ENCODE assay signal across 8 mouse cellular contexts in genomic region chr13:67830911-67831336, GRCm38 (mm10). TPM values are rescaled to one million over a fixed set of nuclear protein-coding genes. Genes with fewer than 3 reads are reported as not detected.
DNase-seq lines count a peak whose midpoint lies in the region; ATAC-seq and TF ChIP-seq lines count a peak whose summit lies in the region.

TSS of gene Gm10037 (plus strand) at chr13:67831106.

- intact Hi-C loops in heart, postnatal 25 days (cut with DNase I): loop anchor here (5.0 kb wide), 1 partner anchor 109 kb away; no protein-coding TSS in a partner anchor

- peak within 1 kb of the TSS; percentile 35; the same call in 1 of the 2 replicates for H3K9ac ChIP-seq in embryonic facial prominence, embryonic 15.5 days
- peak within 1 kb of the TSS; percentile 79 for H3K9ac ChIP-seq in heart, embryonic 16.5 days (ENCODE audit: low read length)
- H3K9ac ChIP-seq in liver, adult 2 months (ENCODE audit: low read depth, low read length): peak within 1 kb of the TSS; percentile 75
- H3K9ac ChIP-seq in midbrain, embryonic 16.5 days (ENCODE audit: low read depth, low read length): peak within 1 kb of the TSS; percentile 68

- 4% methylated on average over 14 of the region's 14 CpGs for WGBS in embryonic facial prominence, embryonic 15.5 days
- 3% methylated on average over 14 of the region's 14 CpGs for WGBS in heart, embryonic 16.5 days
- 3% methylated on average over 14 of the region's 14 CpGs for WGBS in liver, adult 2 months
- 3% methylated on average over 14 of the region's 14 CpGs for WGBS in midbrain, embryonic 16.5 days

- peak; percentile 93 for DNase-seq in heart, adult 11 months
- DNase-seq in heart, postnatal 25 days (ENCODE audit: low spot score): no peak
- peak; percentile 73 for DNase-seq in kidney, postnatal 14 days
- DNase-seq in liver, adult 2 months (ENCODE audit: extremely low read depth, low read depth, low spot score): peak; percentile 69
- peak; percentile 8 to 47 for DNase-seq in spleen, postnatal 10 days (ENCODE audit: low spot score in 2 of 2)

- H3K36me3 ChIP-seq in embryonic facial prominence, embryonic 15.5 days: peaks cover 8% of the 10 kb centered on the region
- peaks cover 7% of the 10 kb centered on the region for H3K36me3 ChIP-seq in heart, embryonic 16.5 days (ENCODE audit: control insufficient read depth, insufficient read depth)
- H3K36me3 ChIP-seq in liver, adult 2 months (ENCODE audit: control insufficient read depth, insufficient read depth, low read length): peaks cover 4% of the 10 kb centered on the region
- peaks cover 8% of the 10 kb centered on the region for H3K36me3 ChIP-seq in midbrain, embryonic 16.5 days (ENCODE audit: control insufficient read depth, insufficient read depth, low read length)

- H3K27me3 ChIP-seq in embryonic facial prominence, embryonic 15.5 days: no peaks in the 10 kb centered on the region
- no peaks in the 10 kb centered on the region for H3K27me3 ChIP-seq in heart, embryonic 16.5 days (ENCODE audit: control insufficient read depth, insufficient read depth, low read length)
- H3K27me3 ChIP-seq in liver, adult 2 months (ENCODE audit: control insufficient read depth, insufficient read depth, low read length): no peaks in the 10 kb centered on the region
- no peaks in the 10 kb centered on the region for H3K27me3 ChIP-seq in midbrain, embryonic 16.5 days (ENCODE audit: control insufficient read depth, insufficient read depth, low read depth, low read length)

- no peaks in the 10 kb centered on the region for H3K4me1 ChIP-seq in embryonic facial prominence, embryonic 15.5 days
- no peaks in the 10 kb centered on the region for H3K4me1 ChIP-seq in heart, embryonic 16.5 days (ENCODE audit: control insufficient read depth, insufficient read depth, low read length)
- H3K4me1 ChIP-seq in liver, adult 2 months (ENCODE audit: control insufficient read depth, insufficient read depth, low read length): no peaks in the 10 kb centered on the region
- H3K4me1 ChIP-seq in midbrain, embryonic 16.5 days (ENCODE audit: control insufficient read depth, insufficient read depth, low read length): peaks cover 6% of the 10 kb centered on the region; the same call in 1 of the 2 replicates

- H3K79me2 ChIP-seq in liver, adult 2 months (ENCODE audit: control insufficient read depth, insufficient read depth, low read length): no peaks in the 10 kb centered on the region

- 0 out of 2 replicates have a peak, but pooled peaks have one; percentile 24 for ATAC-seq in embryonic facial prominence, embryonic 15.5 days (ENCODE audit: insufficient number of reproducible peaks, low FRiP score, low TSS enrichment, low read depth)
- ATAC-seq in heart, embryonic 16.5 days (replicated peaks; ENCODE audit: extremely low read depth, insufficient read depth, low FRiP score): peak; percentile 52; the same call in 1 of the 2 replicates
- ATAC-seq in midbrain, embryonic 16.5 days: peak; percentile 88

- TF ChIP-seq CTCF in liver, adult 2 months (IDR thresholded peaks at IDR 0.05; ENCODE audit: low read depth, low read length): no peak

- peak within 1 kb of the TSS; percentile 63 for H3K4me2 ChIP-seq in embryonic facial prominence, embryonic 15.5 days (replicated peaks)
- peak within 1 kb of the TSS; percentile 80 for H3K4me2 ChIP-seq in heart, embryonic 16.5 days (ENCODE audit: low read depth, low read length)
- H3K4me2 ChIP-seq in midbrain, embryonic 16.5 days (ENCODE audit: low read length): peak within 1 kb of the TSS; percentile 91

- H3K27ac ChIP-seq in embryonic facial prominence, embryonic 15.5 days (replicated peaks): no peak within 1 kb of the TSS
- no peak within 1 kb of the TSS for H3K27ac ChIP-seq in heart, embryonic 16.5 days (ENCODE audit: low read length)
- peak within 1 kb of the TSS; percentile 48; the same call in 1 of the 2 replicates for H3K27ac ChIP-seq in liver, adult 2 months (replicated peaks; ENCODE audit: insufficient read depth, low read depth, low read length)
- H3K27ac ChIP-seq in midbrain, embryonic 16.5 days (ENCODE audit: low read length): peak within 1 kb of the TSS; percentile 56

- H3K4me3 ChIP-seq in embryonic facial prominence, embryonic 15.5 days (replicated peaks): peak within 1 kb of the TSS; percentile 61
- peak within 1 kb of the TSS; percentile 68 for H3K4me3 ChIP-seq in heart, embryonic 16.5 days (ENCODE audit: low read length)
- H3K4me3 ChIP-seq in liver, adult 2 months (ENCODE audit: insufficient read depth, low read depth, low read length): peak within 1 kb of the TSS; percentile 53
- H3K4me3 ChIP-seq in midbrain, embryonic 16.5 days (ENCODE audit: low read depth, low read length): peak within 1 kb of the TSS; percentile 60

- no peak for TF ChIP-seq POLR2A in liver, adult 2 months (IDR thresholded peaks at IDR 0.05; ENCODE audit: extremely low read depth, insufficient read depth, low read length)

- no peaks in the 10 kb centered on the region; the same call in 1 of the 2 replicates for H3K9me3 ChIP-seq in embryonic facial prominence, embryonic 15.5 days (replicated peaks)
- H3K9me3 ChIP-seq in heart, embryonic 16.5 days (replicated peaks; ENCODE audit: control insufficient read depth, low read length): peaks cover 4% of the 10 kb centered on the region; the same call in 1 of the 2 replicates
- H3K9me3 ChIP-seq in midbrain, embryonic 16.5 days (replicated peaks; ENCODE audit: control insufficient read depth, low read length, poor library complexity, severe bottlenecking): no peaks in the 10 kb centered on the region; the same call in 1 of the 2 replicates

RNA-seq across cellular contexts. Expression of gene Gm10037, which starts in this region (rescaled TPM):
- 1 to 10 TPM in 1 of 2 experiments, not detected in 1; 1.1 TPM for total RNA-seq in heart, postnatal 25 days (2021)
- 3.3 and 4.7 TPM in 2 replicates for polyA plus RNA-seq in embryonic facial prominence, embryonic 15.5 days (2015; fragmentation: Nextera tagmentation; extraction: Ambion mirVana)
- polyA plus RNA-seq in heart, embryonic 16.5 days (2015; fragmentation: Nextera tagmentation; extraction: Ambion mirVana): 1.2 and 1.7 TPM in 2 replicates
- 0.37 and 1.9 TPM in 2 replicates for total RNA-seq in liver, adult 2 months (2014; rRNA removed)
- 0.21 and 0.92 TPM in 2 replicates for polyA plus RNA-seq in liver, adult 2 months (2012; rRNA removed)
- 4.4 and 8.2 TPM in 2 replicates for polyA plus RNA-seq in midbrain, embryonic 16.5 days (2015; fragmentation: Nextera tagmentation; extraction: Ambion mirVana)

Comparison
In these comparisons a context has a peak if more than half of its experiments do, and no peak if none do; other contexts are left out.
1. ATAC-seq: peak in every context shown above with its lines; median percentile 88 in midbrain, embryonic 16.5 days; 52 in heart, embryonic 16.5 days; 24 in embryonic facial prominence, embryonic 15.5 days.
2. H3K27ac ChIP-seq: peak in liver, adult 2 months (single experiment) and midbrain, embryonic 16.5 days (single experiment); none in embryonic facial prominence, embryonic 15.5 days (single experiment) and heart, embryonic 16.5 days (single experiment).
3. Peak in every context shown above with its lines, with median percentiles within 50 percentile points of each other: H3K4me2 ChIP-seq, H3K4me3 ChIP-seq and H3K9ac ChIP-seq.